Mouse (Mus musculus) stomach, postnatal 0 days (tissue): ENCODE measurements around the gene Nom1. TPM values are rescaled to one million over a fixed set of nuclear protein-coding genes. Genes with fewer than 3 reads are reported as not detected.
"Not testable (repeated sequence)": the region's sequence is repeated elsewhere in the genome, so short reads cannot be mapped to it uniquely, and the experiment has no call there.

ENCODE experiments used
- ATAC-seq: fragments of 200-750 bp; cut with Nextera tagmentation; 2 replicates; pipeline ENCODE4 v1.8.0; 2017; ENCODE audit not compliant: low FRiP score, low TSS enrichment
- DNase-seq: peaks from one replicate; pipeline ENCODE4 v3.0.0-alpha.2; 2016; ENCODE audit warnings: low spot score
- H3K27ac ChIP-seq: fragments of 300-500 bp; sonication (generic); replicated peaks from 2 replicates; pipeline ENCODE4 v1.5.1; 2014; ENCODE audit warnings: mild to moderate bottlenecking, control low read depth
- H3K27me3 ChIP-seq: fragments of 300-500 bp; sonication (generic); 2 replicates; pipeline ENCODE4 v1.6.1; 2014; ENCODE audit warnings: low read length; ENCODE audit not compliant: control insufficient read depth, insufficient read depth
- H3K36me3 ChIP-seq: fragments of 300-500 bp; sonication (generic); 2 replicates; pipeline ENCODE4 v1.6.1; 2014; ENCODE audit warnings: low read length, mixed read lengths; ENCODE audit not compliant: control insufficient read depth, insufficient read depth
- H3K4me1 ChIP-seq: fragments of 300-500 bp; sonication (generic); replicated peaks from 2 replicates; pipeline ENCODE4 v1.6.1; 2014; ENCODE audit warnings: antibody characterized with exemption; ENCODE audit not compliant: control insufficient read depth, insufficient read depth
- H3K4me2 ChIP-seq: fragments of 300-500 bp; sonication (generic); replicated peaks from 2 replicates; pipeline ENCODE4 v1.6.1; 2014; ENCODE audit warnings: low read depth, mild to moderate bottlenecking, control low read depth, moderate library complexity
- H3K4me3 ChIP-seq: fragments of 300-500 bp; sonication (generic); 2 replicates; pipeline ENCODE4 v1.5.1; 2014; ENCODE audit warnings: low read depth, low read length, control low read depth
- H3K9ac ChIP-seq: fragments of 300-500 bp; sonication (generic); 2 replicates; pipeline ENCODE4 v1.6.1; 2014; ENCODE audit warnings: mild to moderate bottlenecking, low read length, control low read depth, mixed read lengths
- H3K9me3 ChIP-seq: fragments of 300-500 bp; sonication (generic); 2 replicates; pipeline ENCODE4 v1.6.1; 2016; ENCODE audit warnings: low read length; ENCODE audit not compliant: control insufficient read depth
- CTCF ChIP-seq: IDR thresholded peaks from 2 replicates; pipeline ENCODE4 v1.5.1; 2016; ENCODE audit warnings: antibody characterized with exemption, low read depth, mild to moderate bottlenecking, moderate library complexity
- EP300 ChIP-seq: optimal IDR thresholded peaks from 2 replicates; pipeline ENCODE3; 2016; ENCODE audit warnings: antibody characterized with exemption
- WGBS: fragments of 180-500 bp; shearing (Covaris S2); extraction: QIAGEN DNeasy Blood & Tissue Kit; methylation state at CpG from one replicate; pipeline ENCODE4 v1.1.7; 2014; 5-methylcytosine and 5-hydroxymethylcytosine counted together
- polyA plus RNA-seq: library from polyadenylated mRNA; unstranded; fragments of >200 nt; fragmentation: Nextera tagmentation; extraction: Ambion mirVana; gene quantifications from 2 replicates; pipeline ENCODE4 v1.2.1, GENCODE M21; 2015

Gene Nom1
- polyA plus RNA-seq, 1 experiment from 2014 or later: 16.4 TPM

GRCm38 (mm10) chr5:29410854-29411253 is 23.6 kb upstream of the Nom1 start:
- Histone ChIP-seq H3K27me3 (no peaks in the 10 kb centered on the region), H3K4me3 (no peak overlapping the region), H3K36me3 (no peaks in the 10 kb centered on the region), H3K9me3 (no peaks in the 10 kb centered on the region), H3K9ac (no peak overlapping the region), H3K27ac (no peak overlapping the region), H3K4me2 (no peak overlapping the region), H3K4me1 (no peaks in the 10 kb centered on the region)
- ATAC-seq: no peak
- no peak for DNase-seq
- TF ChIP-seq EP300 (no peak), CTCF (no peak)

GRCm38 (mm10) chr5:29413041-29413440 is 21.4 kb upstream of the Nom1 start:
- Histone ChIP-seq H3K36me3 (no peaks in the 10 kb centered on the region), H3K4me1 (no peaks in the 10 kb centered on the region), H3K9me3 (no peaks in the 10 kb centered on the region), H3K27ac (no peak overlapping the region), H3K27me3 (no peaks in the 10 kb centered on the region), H3K4me2 (no peak overlapping the region), H3K4me3 (no peak overlapping the region), H3K9ac (no peak overlapping the region)
- peak; percentile 21 for DNase-seq
- WGBS: 88% methylated on average over 3 of the region's 3 CpGs
- ATAC-seq: no peak
- peak; percentile 54 for TF ChIP-seq CTCF
- TF ChIP-seq EP300: no peak

- not testable (repeated sequence) for H3K36me3 ChIP-seq, H3K27me3 ChIP-seq, ATAC-seq, H3K27ac ChIP-seq, H3K9ac ChIP-seq, H3K4me3 ChIP-seq, H3K4me2 ChIP-seq, H3K4me1 ChIP-seq, H3K9me3 ChIP-seq, DNase-seq
- 46% methylated on average over 3 of the region's 3 CpGs for WGBS
These were observed 11.1 kb upstream of the Nom1 start for GRCm38 (mm10) chr5:29423330-29423729.

- TF ChIP-seq EP300 (no peak), CTCF (no peak)
These were observed 451 bp downstream of the Nom1 start for GRCm38 (mm10) chr5:29434872-29435358.

GRCm38 (mm10) chr5:29435491-29435890 is 1.0 kb downstream of the Nom1 start:
- H3K4me1 ChIP-seq: peaks cover 4% of the 10 kb centered on the region; the same call in 1 of the 2 replicates
- WGBS: 38% methylated on average over 8 of the region's 8 CpGs
- DNase-seq: no peak

More at GRCm38 (mm10) chr5:29434872-29435358, 451 bp downstream of the Nom1 start:
- no peaks in the 10 kb centered on the region for H3K9me3 ChIP-seq
- ATAC-seq (peak; percentile 70), DNase-seq (peak; percentile 54)
- H3K27me3 ChIP-seq: no peaks in the 10 kb centered on the region
- H3K4me3 ChIP-seq: peak overlapping the region; percentile 91
- peak overlapping the region; percentile 83 for H3K27ac ChIP-seq
- peak overlapping the region; percentile 82 for H3K9ac ChIP-seq
- H3K4me1 ChIP-seq: peaks cover 4% of the 10 kb centered on the region; the same call in 1 of the 2 replicates
- under 1% methylated on average over 48 of the region's 48 CpGs for WGBS
- H3K4me2 ChIP-seq: peak overlapping the region; percentile 93
- H3K36me3 ChIP-seq: no peaks in the 10 kb centered on the region

GRCm38 (mm10) chr5:29436728-29437127 is 2.3 kb downstream of the Nom1 start:
- not testable (repeated sequence) for H3K27ac ChIP-seq, ATAC-seq, DNase-seq, H3K27me3 ChIP-seq, H3K36me3 ChIP-seq, H3K4me2 ChIP-seq, H3K9me3 ChIP-seq, H3K9ac ChIP-seq, H3K4me3 ChIP-seq, H3K4me1 ChIP-seq
- WGBS: 81% methylated on average over 6 of the region's 6 CpGs

More at GRCm38 (mm10) chr5:29435491-29435890, 1.0 kb downstream of the Nom1 start:
- no peak for ATAC-seq
- Histone ChIP-seq H3K27me3 (no peaks in the 10 kb centered on the region), H3K4me2 (peak overlapping the region; percentile 93), H3K9me3 (no peaks in the 10 kb centered on the region), H3K4me3 (peak overlapping the region; percentile 91), H3K27ac (peak overlapping the region; percentile 83; the same call in 1 of the 2 replicates), H3K9ac (peak overlapping the region; percentile 82), H3K36me3 (no peaks in the 10 kb centered on the region; the same call in 1 of the 2 replicates)
- TF ChIP-seq CTCF: no peak
- no peak for TF ChIP-seq EP300
